Mouse (Mus musculus) MEL (cell line): ENCODE results near the gene Cgnl1. TPM values are rescaled to one million over a fixed set of nuclear protein-coding genes. Genes with fewer than 3 reads are reported as not detected.

Source experiments
- DNase-seq: peaks from one replicate; pipeline ENCODE4 v3.0.0; 2011; ENCODE audit warnings: low read depth, low spot score
- H3K27ac ChIP-seq: 2 replicates; pipeline ENCODE4 v1.5.1; 2012; ENCODE audit warnings: low read depth, mild to moderate bottlenecking, control low read depth, low read length, moderate library complexity; ENCODE audit not compliant: control insufficient read depth
- H3K27me3 ChIP-seq, 2 experiments: fragments of 150-350 bp in 1 of 2; sonication (generic) in 1 of 2; 2 replicates each; pipeline ENCODE4 v1.6.1; 2012; ENCODE audit warnings: low read length in 2 of 2, mild to moderate bottlenecking in 2 of 2, improper control_type of control experiment in 1 of 2, moderate library complexity in 1 of 2; ENCODE audit not compliant: insufficient read depth in 2 of 2, control insufficient read depth in 1 of 2
- H3K36me3 ChIP-seq, 2 experiments: 2 replicates each; pipeline ENCODE4 v1.6.1; 2012 to 2014; ENCODE audit warnings: low read length in 2 of 2, improper control_type of control experiment in 1 of 2, inconsistent platforms in 1 of 2, mild to moderate bottlenecking in 1 of 2; ENCODE audit not compliant: insufficient read depth in 2 of 2, control insufficient read depth in 1 of 2
- H3K4me1 ChIP-seq, 2 experiments: fragments of 150-350 bp in 1 of 2; sonication (generic) in 1 of 2; 2 replicates each; pipeline ENCODE4 v1.6.1; 2012; ENCODE audit warnings: low read length in 2 of 2, improper control_type of control experiment in 1 of 2, mild to moderate bottlenecking in 1 of 2; ENCODE audit not compliant: insufficient read depth in 2 of 2, control insufficient read depth in 1 of 2
- H3K4me3 ChIP-seq, 2 experiments: fragments of 150-350 bp in 1 of 2; sonication (generic) in 1 of 2; 2 replicates each; pipeline ENCODE4 v1.5.1; 2012; ENCODE audit warnings: low read depth in 2 of 2, low read length in 2 of 2, mild to moderate bottlenecking in 2 of 2, moderate library complexity in 2 of 2, control low read depth in 1 of 2, improper control_type of control experiment in 1 of 2; ENCODE audit not compliant: control insufficient read depth in 1 of 2, insufficient read depth in 1 of 2
- H3K79me2 ChIP-seq: 2 replicates; pipeline ENCODE4 v1.6.1; 2012; ENCODE audit warnings: mild to moderate bottlenecking, low read length, moderate library complexity; ENCODE audit not compliant: control insufficient read depth, poor library complexity, insufficient read depth
- H3K9ac ChIP-seq: 2 replicates; pipeline ENCODE4 v1.6.1; 2012; ENCODE audit warnings: low read depth, mild to moderate bottlenecking, control low read depth, low read length, moderate library complexity; ENCODE audit not compliant: control insufficient read depth, poor library complexity, severe bottlenecking
- H3K9me3 ChIP-seq: fragments of 150-350 bp; sonication (generic); replicated peaks from 2 replicates; pipeline ENCODE4 v1.6.1; 2012; ENCODE audit warnings: mild to moderate bottlenecking, low read length, improper control_type of control experiment, moderate library complexity; ENCODE audit not compliant: insufficient read depth
- ELF1 ChIP-seq: IDR thresholded peaks from 2 replicates; pipeline ENCODE4 v1.6.1; 2014; ENCODE audit warnings: low read depth, mild to moderate bottlenecking, inconsistent platforms, low read length, improper control_type of control experiment, moderate library complexity
- ETS1 ChIP-seq: IDR thresholded peaks from 2 replicates; pipeline ENCODE4 v1.6.1; 2012; ENCODE audit warnings: low read depth, mild to moderate bottlenecking, inconsistent platforms, low read length, improper control_type of control experiment, moderate library complexity
- GABPA ChIP-seq: IDR thresholded peaks from 2 replicates; pipeline ENCODE4 v1.6.1; 2012; ENCODE audit warnings: low read depth, mild to moderate bottlenecking, inconsistent platforms, low read length, improper control_type of control experiment, moderate library complexity
- GATA1 ChIP-seq: IDR thresholded peaks from 2 replicates; pipeline ENCODE4 v1.6.1; 2011; ENCODE audit warnings: low read depth, low read length, improper control_type of control experiment
- JUND ChIP-seq: IDR thresholded peaks from 2 replicates; pipeline ENCODE4 v1.6.1; 2011; ENCODE audit warnings: low read depth, mild to moderate bottlenecking, improper control_type of control experiment, low read length
- MEF2A ChIP-seq: IDR thresholded peaks from 2 replicates; pipeline ENCODE4 v1.6.1; 2014; ENCODE audit warnings: low read depth, mild to moderate bottlenecking, inconsistent platforms, low read length, improper control_type of control experiment; ENCODE audit not compliant: poor library complexity, insufficient replicate concordance, severe bottlenecking; ENCODE audit errors: extremely low read depth
- RCOR1 ChIP-seq: IDR thresholded peaks from 2 replicates; pipeline ENCODE4 v1.6.1; 2012; ENCODE audit warnings: low read depth, mild to moderate bottlenecking, inconsistent platforms, low read length, improper control_type of control experiment
- SMC3 ChIP-seq: IDR thresholded peaks from 2 replicates; pipeline ENCODE4 v1.6.1; 2011; ENCODE audit warnings: low read depth, low read length, improper control_type of control experiment
- TAL1 ChIP-seq: IDR thresholded peaks from 2 replicates; pipeline ENCODE4 v1.6.1; 2012; ENCODE audit warnings: mild to moderate bottlenecking, inconsistent platforms, low read length, moderate library complexity, mixed read lengths
- USF2 ChIP-seq, 2 experiments: IDR thresholded peaks; 2 replicates each; pipeline ENCODE4 v1.6.1; 2011 to 2012; ENCODE audit warnings: improper control_type of control experiment in 2 of 2, low read length in 2 of 2, borderline replicate concordance in 1 of 2, inconsistent platforms in 1 of 2, low read depth in 1 of 2, mild to moderate bottlenecking in 1 of 2; ENCODE audit not compliant: insufficient read depth in 1 of 2
- ZNF384 ChIP-seq: IDR thresholded peaks from 2 replicates; pipeline ENCODE4 v1.6.1; 2012; ENCODE audit warnings: low read depth, mild to moderate bottlenecking, inconsistent platforms, low read length, improper control_type of control experiment
- polyA plus RNA-seq, 2 experiments: library from polyadenylated mRNA; stranded (reverse) in 1 of 2; unstranded in 1 of 2; fragments of >175 nt in 1 of 2; fragments of >200 nt in 1 of 2; gene quantifications; 2 replicates each; pipeline versions ENCODE4 v1.2.1 to v1.2.4; 2012; ENCODE audit warnings: low replicate concordance in 2 of 2, low read depth in 1 of 2; ENCODE audit not compliant: insufficient read length in 2 of 2, insufficient read depth in 1 of 2, missing spikeins in 1 of 2
- total RNA-seq: library from RNA; depleted of rRNA; stranded (reverse); fragments of 300-350 nt; gene quantifications from 2 replicates; pipeline ENCODE4 v1.2.3, GENCODE M21; 2012

Cgnl1 gene
- total and polyA plus RNA-seq, 3 experiments: 0.19 to 0.70 TPM; not detected in 1

- TF ChIP-seq TAL1 (no peak), JUND (no peak), MEF2A (no peak), ZNF384 (no peak)
- TF ChIP-seq, all 39 proteins: peak for 0
- no peaks in the 10 kb centered on the region for H3K79me2 ChIP-seq
- peaks cover 0 to 4% of the 10 kb centered on the region in 2 experiments; a peak in 1 of 4 replicates for H3K36me3 ChIP-seq
- no peak overlapping the region for H3K9ac ChIP-seq
- 0 out of 4 replicates have a peak, but pooled peaks cover 0 to 6% of the 10 kb centered on the region in 2 experiments for H3K4me1 ChIP-seq
- peaks cover 5 to 7% of the 10 kb centered on the region in 2 experiments; a peak in 2 of 4 replicates for H3K27me3 ChIP-seq
- no peaks in the 10 kb centered on the region for H3K9me3 ChIP-seq
- no peak overlapping the region for H3K4me3 ChIP-seq
- H3K27ac ChIP-seq: no peak overlapping the region
- no peak for DNase-seq
Observed at GRCm38 (mm10) chr9:71689369-71690073, 81.9 kb downstream of the Cgnl1 start.

- Histone ChIP-seq H3K27ac (no peak overlapping the region), H3K27me3 (peaks cover 5% of the 10 kb centered on the region in 2 experiments; a peak in 2 of 4 replicates), H3K9ac (no peak overlapping the region), H3K36me3 (no peaks in the 10 kb centered on the region)
- TF ChIP-seq ETS1: no peak
- no peak for TF ChIP-seq SMC3
- TF ChIP-seq, all 39 proteins: peak for 0
- no peaks in the 10 kb centered on the region for H3K4me1 ChIP-seq
- H3K4me3 ChIP-seq: no peak overlapping the region
- no peak for DNase-seq
- no peaks in the 10 kb centered on the region for H3K9me3 ChIP-seq
- H3K79me2 ChIP-seq: no peaks in the 10 kb centered on the region
Observed at GRCm38 (mm10) chr9:71686463-71686862, 84.9 kb downstream of the Cgnl1 start.

- Histone ChIP-seq H3K9ac (no peak overlapping the region), H3K36me3 (no peaks in the 10 kb centered on the region), H3K79me2 (no peaks in the 10 kb centered on the region), H3K9me3 (no peaks in the 10 kb centered on the region), H3K4me3 (no peak overlapping the region), H3K27ac (no peak overlapping the region), H3K4me1 (no peaks in the 10 kb centered on the region), H3K27me3 (peaks cover 2 to 5% of the 10 kb centered on the region in 2 experiments; a peak in 2 of 4 replicates)
- TF ChIP-seq USF2 (IDR thresholded peaks at IDR 0.05; ENCODE audit: borderline replicate concordance in 1 of 2, insufficient read depth in 1 of 2, low read depth in 1 of 2, low read length in 2 of 2) (no peak), GABPA (no peak), GATA1 (no peak), MEF2A (no peak), ELF1 (no peak), RCOR1 (no peak)
- no peak for DNase-seq
Observed at GRCm38 (mm10) chr9:71684772-71685171, 86.6 kb downstream of the Cgnl1 start.
